Comparison of ENCODE assay signal across 10 mouse cellular contexts in the genomic region with DNA sequence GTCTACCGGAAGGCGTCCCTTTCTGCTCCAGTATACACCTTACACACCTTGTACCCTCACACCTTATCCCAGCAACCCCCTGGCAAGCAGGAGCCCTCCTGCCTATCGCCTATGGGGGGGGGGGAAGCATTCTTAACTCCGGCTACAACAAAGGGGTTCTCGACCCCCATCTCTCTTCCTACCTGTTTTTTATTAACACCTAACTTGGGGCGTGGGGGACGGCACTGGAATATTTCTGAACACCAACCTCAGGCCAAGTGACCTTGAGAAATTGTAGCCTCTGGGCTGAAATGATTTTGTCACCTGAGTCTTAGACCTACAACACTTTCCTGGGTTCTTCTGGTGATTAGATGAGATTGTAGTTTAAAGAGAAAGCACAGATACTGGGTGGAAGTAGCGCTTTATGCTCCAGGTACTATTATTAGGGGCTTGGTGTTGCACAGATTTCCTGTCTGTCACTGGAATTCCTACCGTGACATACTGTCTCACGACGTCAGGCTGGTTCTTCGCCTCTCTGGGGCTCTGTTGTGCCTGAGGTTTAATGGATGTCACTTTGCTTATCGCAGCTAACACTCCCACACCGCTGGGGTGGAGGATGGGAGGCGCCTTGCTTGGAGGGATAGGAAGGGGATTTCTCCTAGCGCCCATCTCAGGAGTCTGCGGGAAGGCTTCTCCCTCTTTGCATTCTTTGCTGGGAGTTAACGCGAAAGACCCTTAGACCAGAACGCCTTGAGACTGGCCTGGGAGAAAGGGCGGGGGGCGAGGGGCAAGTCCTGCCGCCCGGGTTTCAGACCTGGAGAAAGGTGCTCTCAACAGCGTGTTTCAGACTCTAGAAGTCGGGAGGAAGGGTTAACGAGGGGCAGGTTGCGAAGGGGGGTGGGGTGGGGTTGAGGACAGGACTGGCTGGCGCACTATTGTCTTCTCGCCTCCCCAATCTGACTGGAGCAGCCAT. TPM values are rescaled to one million over a fixed set of nuclear protein-coding genes. Genes with fewer than 3 reads are reported as not detected.
DNase-seq lines count a peak whose midpoint lies in the region; ATAC-seq and TF ChIP-seq lines count a peak whose summit lies in the region.
"Had no signal": no experiment of that assay in that cellular context is flagged by ENCODE, and none has a peak within 500 bp of the region (broad histone marks: within the 10 kb centered on the region; RNA-seq: fewer than 3 reads in every experiment).

No protein-coding gene starts in this region.

- H3K4me2 ChIP-seq in intestine, postnatal 0 days (replicated peaks; ENCODE audit: low read depth), result peak overlapping the region; percentile 27; the same call in 1 of the 2 replicates
- H3K4me2 ChIP-seq in intestine, embryonic 15.5 days (replicated peaks), result no peak overlapping the region
- H3K4me2 ChIP-seq in midbrain, embryonic 15.5 days, result peak overlapping the region; percentile 55

- peaks cover 93% of the 10 kb centered on the region for H3K27me3 ChIP-seq in intestine, postnatal 0 days (replicated peaks; ENCODE audit: control insufficient read depth, insufficient read depth, low read length)
- peaks cover 94% of the 10 kb centered on the region for H3K27me3 ChIP-seq in intestine, embryonic 15.5 days (replicated peaks)
- H3K27me3 ChIP-seq in hindbrain, embryonic 10.5 days (ENCODE audit: insufficient read depth, poor library complexity, severe bottlenecking), result peaks cover 100% of the 10 kb centered on the region
- peaks cover 49% of the 10 kb centered on the region for H3K27me3 ChIP-seq in midbrain, embryonic 15.5 days (replicated peaks)

- 0 out of 2 replicates have a peak, but pooled peaks cover 2% of the 10 kb centered on the region for H3K4me1 ChIP-seq in intestine, postnatal 0 days (replicated peaks; ENCODE audit: control insufficient read depth, insufficient read depth, low read length)
- peaks cover 36% of the 10 kb centered on the region for H3K4me1 ChIP-seq in intestine, embryonic 15.5 days (replicated peaks)
- peaks cover 79% of the 10 kb centered on the region for H3K4me1 ChIP-seq in hindbrain, embryonic 10.5 days (replicated peaks)
- peaks cover 52% of the 10 kb centered on the region for H3K4me1 ChIP-seq in midbrain, embryonic 15.5 days

- H3K9me3 ChIP-seq in intestine, postnatal 0 days (ENCODE audit: control insufficient read depth), result no peaks in the 10 kb centered on the region
- H3K9me3 ChIP-seq in intestine, embryonic 15.5 days, result no peaks in the 10 kb centered on the region
- no peaks in the 10 kb centered on the region for H3K9me3 ChIP-seq in hindbrain, embryonic 10.5 days
- H3K9me3 ChIP-seq in midbrain, embryonic 15.5 days, result no peaks in the 10 kb centered on the region

- DNase-seq in brain, embryonic 14.5 days (ENCODE audit: low read depth), result peak; percentile 72
- peak; percentile 37 for DNase-seq in hindbrain, embryonic 10.5 days (ENCODE audit: low spot score)
- DNase-seq in frontal cortex, postnatal 10 days (ENCODE audit: low spot score in 2 of 2), result no peak
- DNase-seq in cerebellum, adult 11 months, result no peak
- DNase-seq: adrenal gland, adult 2 months had no signal

- ATAC-seq in intestine, postnatal 0 days, result no peak
- ATAC-seq in intestine, embryonic 15.5 days, result no peak
- ATAC-seq in midbrain, embryonic 15.5 days (replicated peaks), result no peak
- ATAC-seq in cerebellum, adult (ENCODE audit: insufficient number of reproducible peaks, low FRiP score, low TSS enrichment), result no peak

- WGBS in intestine, postnatal 0 days, result 5% methylated on average over 30 of the region's 30 CpGs
- 4% methylated on average over 30 of the region's 30 CpGs for WGBS in intestine, embryonic 15.5 days
- WGBS in hindbrain, embryonic 10.5 days, result 3% methylated on average over 30 of the region's 30 CpGs
- WGBS in midbrain, embryonic 15.5 days, result 6% methylated on average over 30 of the region's 30 CpGs

- TF ChIP-seq CTCF in intestine, postnatal 0 days (IDR thresholded peaks at IDR 0.05; ENCODE audit: low read depth), result no peak
- no peak for TF ChIP-seq CTCF in brain, embryonic 14.5 days (IDR thresholded peaks at IDR 0.05; ENCODE audit: borderline replicate concordance, extremely low read depth, insufficient read depth, insufficient read length)

- no peak overlapping the region for H3K9ac ChIP-seq in intestine, postnatal 0 days (ENCODE audit: low read depth, low read length)
- no peak overlapping the region for H3K9ac ChIP-seq in intestine, embryonic 15.5 days
- peak overlapping the region; percentile 59 for H3K9ac ChIP-seq in midbrain, embryonic 15.5 days

- no peak overlapping the region for H3K27ac ChIP-seq in intestine, postnatal 0 days (ENCODE audit: low read depth, low read length)
- H3K27ac ChIP-seq in intestine, embryonic 15.5 days, result no peak overlapping the region
- peak overlapping the region; percentile 62; the same call in 1 of the 2 replicates for H3K27ac ChIP-seq in hindbrain, embryonic 10.5 days
- peak overlapping the region; percentile 91 for H3K27ac ChIP-seq in midbrain, embryonic 15.5 days

- no peaks in the 10 kb centered on the region for H3K36me3 ChIP-seq in intestine, postnatal 0 days (ENCODE audit: control insufficient read depth, insufficient read depth)
- no peaks in the 10 kb centered on the region for H3K36me3 ChIP-seq in intestine, embryonic 15.5 days
- no peaks in the 10 kb centered on the region for H3K36me3 ChIP-seq in hindbrain, embryonic 10.5 days
- no peaks in the 10 kb centered on the region for H3K36me3 ChIP-seq in midbrain, embryonic 15.5 days (replicated peaks)

- no peak for TF ChIP-seq POLR2A in brain, embryonic 14.5 days (IDR thresholded peaks at IDR 0.05; ENCODE audit: borderline replicate concordance, extremely low read depth, insufficient read depth, insufficient read length, poor library complexity, severe bottlenecking)

- H3K4me3 ChIP-seq in intestine, postnatal 0 days (ENCODE audit: low read depth, low read length), result no peak overlapping the region
- H3K4me3 ChIP-seq in intestine, embryonic 15.5 days (replicated peaks), result no peak overlapping the region
- peak overlapping the region; percentile 52 for H3K4me3 ChIP-seq in hindbrain, embryonic 10.5 days
- peak overlapping the region; percentile 49 for H3K4me3 ChIP-seq in midbrain, embryonic 15.5 days

RNA-seq across cellular contexts. Expression of a gene that starts 13.1 kb away (rescaled TPM):
- polyA plus RNA-seq in intestine, postnatal 0 days (2015; fragmentation: Nextera tagmentation; extraction: Ambion mirVana), result 0.12 TPM in 1 of 2 replicates, not detected in the other
- 0.16 and 0.49 TPM in 2 replicates for polyA plus RNA-seq in intestine, embryonic 15.5 days (2015; fragmentation: Nextera tagmentation; extraction: Ambion mirVana)
- 140 and 158 TPM in 2 replicates for polyA plus RNA-seq in brain, embryonic 14.5 days (2012; rRNA removed)
- 1.8 and 8.5 TPM in 2 replicates for polyA plus RNA-seq in hindbrain, embryonic 10.5 days (2016; fragmentation: Nextera tagmentation; extraction: Ambion mirVana)
- 112 and 128 TPM in 2 replicates for polyA plus RNA-seq in midbrain, embryonic 15.5 days (2015; fragmentation: Nextera tagmentation; extraction: Ambion mirVana)
- polyA plus RNA-seq: liver, adult 2 months had no signal

RNA-seq across cellular contexts. Expression of a gene that starts 57.3 kb away (rescaled TPM):
- 0.94 and 1.3 TPM in 2 replicates for polyA plus RNA-seq in intestine, postnatal 0 days (2015; fragmentation: Nextera tagmentation; extraction: Ambion mirVana)
- 0.88 and 1.5 TPM in 2 replicates for polyA plus RNA-seq in intestine, embryonic 15.5 days (2015; fragmentation: Nextera tagmentation; extraction: Ambion mirVana)
- polyA plus RNA-seq in brain, embryonic 14.5 days (2012; rRNA removed), result 2.3 and 2.6 TPM in 2 replicates
- polyA plus RNA-seq in hindbrain, embryonic 10.5 days (2016; fragmentation: Nextera tagmentation; extraction: Ambion mirVana), result 1.6 and 1.9 TPM in 2 replicates
- polyA plus RNA-seq in midbrain, embryonic 15.5 days (2015; fragmentation: Nextera tagmentation; extraction: Ambion mirVana), result 2.8 TPM in 2 replicates
- polyA plus RNA-seq: liver, adult 2 months had no signal

Comparison
In these comparisons a context has a peak if more than half of its experiments do, and no peak if none do; other contexts are left out.
1. H3K27ac ChIP-seq: peak in hindbrain, embryonic 10.5 days (single experiment) and midbrain, embryonic 15.5 days (single experiment); none in intestine, postnatal 0 days (single experiment) and intestine, embryonic 15.5 days (single experiment).
2. H3K4me3 ChIP-seq: peak in hindbrain, embryonic 10.5 days (single experiment) and midbrain, embryonic 15.5 days (single experiment); none in intestine, postnatal 0 days (single experiment) and intestine, embryonic 15.5 days (single experiment).
3. DNase-seq: peak in brain, embryonic 14.5 days (single experiment) and hindbrain, embryonic 10.5 days (single experiment); none in frontal cortex, postnatal 10 days (0 of 2) and cerebellum, adult 11 months (single experiment).
4. RNA of a gene that starts 13.1 kb away (polyA plus RNA-seq): 140 to 158 TPM in brain, embryonic 14.5 days and 112 to 128 TPM in midbrain, embryonic 15.5 days; 1.8 to 8.5 TPM in hindbrain, embryonic 10.5 days, 0.16 to 0.49 TPM in intestine, embryonic 15.5 days and 0.12 TPM in intestine, postnatal 0 days; every median in the first group is over 10 times any median in the second.